Mouse (Mus musculus) thymus, adult 18-20 months (tissue): ENCODE data around the gene H2al1c.
"Not testable (repeated sequence)": the region's sequence is repeated elsewhere in the genome, so short reads cannot be mapped to it uniquely, and the experiment has no call there.

Experiments used
- DNase-seq, 2 experiments: peaks; one replicate each; pipeline ENCODE4 v3.0.0; 2022; ENCODE audit warnings: mixed read lengths in 2 of 2

Gene H2al1c

DNA sequence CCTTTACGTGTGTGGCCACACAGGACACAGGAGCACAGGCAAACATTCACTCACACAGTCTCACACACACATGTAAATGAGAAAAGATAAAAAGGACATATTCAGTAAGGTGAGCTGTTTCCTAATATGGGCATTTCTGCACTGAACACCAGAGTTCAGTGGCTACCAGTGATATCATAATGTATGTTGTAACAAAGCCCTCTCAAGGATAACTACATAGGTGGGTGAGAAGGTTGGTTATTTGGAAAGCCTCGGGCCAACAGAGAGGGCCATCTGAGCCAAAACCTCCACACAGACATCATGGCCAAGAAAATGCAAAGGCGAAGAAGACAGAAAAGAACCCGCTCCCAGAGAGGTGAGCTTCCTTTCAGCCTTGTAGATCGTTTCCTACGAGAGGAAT, at the start of gene H2al1c:
Gene H2al1c (plus strand): TSS at position 301 of the 400 bp plus-strand sequence.
- not testable (repeated sequence) for DNase-seq

DNA sequence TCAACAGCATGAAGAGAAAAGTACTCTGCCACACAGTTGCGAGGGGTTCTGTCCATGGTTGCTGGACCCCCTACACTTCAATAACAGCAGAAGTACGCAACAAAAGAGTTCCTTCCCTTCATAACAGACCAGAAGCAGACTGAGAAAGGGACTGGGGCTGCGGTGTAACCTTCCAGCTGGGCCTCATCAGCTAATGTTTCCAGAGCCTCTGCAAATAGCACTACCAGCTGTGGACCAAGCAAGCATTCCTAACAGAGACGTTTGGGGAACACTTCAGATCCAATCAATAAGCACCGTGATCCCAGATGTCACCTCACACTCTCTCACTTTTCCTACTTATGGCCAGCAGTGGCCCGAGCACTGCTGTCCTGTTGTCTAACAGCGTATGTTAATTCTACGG, 40.5 kb upstream of the H2al1c start:
- DNase-seq = no peak

DNA sequence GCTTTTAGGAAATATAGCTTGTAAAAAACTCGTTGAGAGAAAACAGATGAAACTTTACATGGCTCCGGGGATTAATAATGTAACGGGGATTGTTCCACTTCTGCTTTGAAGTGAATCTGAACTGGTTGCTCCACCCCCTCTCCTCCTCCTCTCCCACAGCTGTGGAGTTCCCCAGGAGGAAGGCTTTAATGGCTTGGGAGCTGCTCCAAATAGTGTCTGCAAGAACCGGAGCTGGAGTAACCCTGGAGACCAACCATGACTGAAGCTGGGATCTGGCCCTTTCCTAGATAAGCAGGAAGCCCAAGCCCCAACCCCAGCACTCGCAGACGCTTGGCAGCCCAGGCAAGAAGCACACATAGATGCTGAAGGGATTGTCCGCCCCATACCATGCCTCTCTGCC, 37.7 kb upstream of the H2al1c start:
- DNase-seq = no peak

DNA sequence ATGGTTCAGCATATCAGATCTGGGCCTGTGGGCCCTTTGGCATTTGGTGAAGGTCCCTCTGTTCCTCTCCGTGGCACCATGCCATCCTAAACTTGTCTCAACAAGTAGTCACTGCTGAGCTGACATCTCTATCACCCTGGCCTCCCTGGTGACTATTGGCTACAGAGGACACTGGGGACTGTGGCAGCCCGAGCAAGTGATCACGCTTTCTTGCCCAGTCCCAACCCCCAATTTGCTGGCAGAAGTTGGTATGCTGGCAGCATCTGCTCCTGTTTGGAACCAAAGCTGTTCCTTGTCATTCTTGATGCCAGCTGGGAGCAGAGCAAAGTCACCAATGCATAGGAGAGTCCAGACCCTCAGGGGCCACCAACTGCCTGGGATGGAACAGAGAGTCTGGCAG, 36.4 kb upstream of the H2al1c start:
- DNase-seq = no peak

DNA sequence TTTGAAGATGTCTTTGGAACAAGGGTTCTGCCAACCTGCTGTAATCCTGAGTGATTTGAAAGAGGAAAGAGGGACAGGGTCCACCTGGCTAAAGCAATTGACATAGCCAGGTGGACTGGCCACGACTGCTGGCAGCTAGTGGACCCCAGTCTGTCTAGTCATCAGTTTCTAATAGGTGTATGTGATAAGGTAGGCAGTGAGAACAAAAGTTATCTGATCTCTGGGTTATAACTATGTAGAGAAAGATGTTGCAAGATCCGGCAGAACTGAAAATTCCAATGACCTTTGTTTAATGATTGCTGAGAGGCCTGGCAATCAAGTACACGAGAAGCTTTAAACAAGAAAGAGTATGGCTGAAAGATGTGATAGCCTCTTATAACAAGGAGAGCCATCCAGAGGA, 32.3 kb upstream of the H2al1c start:
- DNase-seq = no peak

DNA sequence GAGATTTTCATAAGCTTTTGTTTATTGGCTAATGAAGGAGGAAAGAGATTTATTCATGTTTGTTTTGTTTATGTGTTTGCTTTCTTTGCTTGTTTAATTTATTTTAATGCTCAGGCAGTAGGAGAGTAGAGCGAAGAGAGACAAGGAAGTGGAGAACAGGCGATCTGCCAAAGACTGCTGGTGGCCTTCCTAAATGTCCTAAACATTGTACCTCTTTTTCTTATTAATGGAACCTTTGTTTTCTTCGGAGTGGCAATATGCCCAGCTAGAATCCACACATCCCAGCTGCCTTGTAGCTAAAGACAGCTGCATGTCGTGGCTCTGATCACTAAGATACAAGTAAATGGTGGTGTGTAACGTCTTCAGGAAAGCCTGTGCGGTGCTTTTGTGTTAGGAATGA, 28.4 kb upstream of the H2al1c start:
- no peak for DNase-seq

DNA sequence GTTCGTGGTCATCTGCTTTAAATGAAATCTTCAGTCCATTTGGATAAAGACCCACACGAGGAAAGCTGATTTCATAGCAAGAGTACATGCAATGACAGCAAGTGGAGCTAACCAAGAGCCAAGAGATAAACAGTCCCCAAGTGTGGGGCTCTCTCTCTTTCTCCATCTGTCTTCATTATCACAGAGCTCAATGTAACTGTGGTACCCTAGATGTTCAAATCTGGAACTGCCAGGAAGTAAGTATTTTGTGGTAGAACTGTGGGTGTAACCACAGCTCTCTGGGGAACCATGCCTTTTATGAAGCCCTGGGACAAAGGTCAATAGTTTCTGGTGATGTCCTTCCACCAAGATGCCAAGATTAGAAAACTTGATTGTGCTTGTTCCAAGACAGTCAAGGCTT, 24.7 kb upstream of the H2al1c start:
- DNase-seq = no peak

DNA sequence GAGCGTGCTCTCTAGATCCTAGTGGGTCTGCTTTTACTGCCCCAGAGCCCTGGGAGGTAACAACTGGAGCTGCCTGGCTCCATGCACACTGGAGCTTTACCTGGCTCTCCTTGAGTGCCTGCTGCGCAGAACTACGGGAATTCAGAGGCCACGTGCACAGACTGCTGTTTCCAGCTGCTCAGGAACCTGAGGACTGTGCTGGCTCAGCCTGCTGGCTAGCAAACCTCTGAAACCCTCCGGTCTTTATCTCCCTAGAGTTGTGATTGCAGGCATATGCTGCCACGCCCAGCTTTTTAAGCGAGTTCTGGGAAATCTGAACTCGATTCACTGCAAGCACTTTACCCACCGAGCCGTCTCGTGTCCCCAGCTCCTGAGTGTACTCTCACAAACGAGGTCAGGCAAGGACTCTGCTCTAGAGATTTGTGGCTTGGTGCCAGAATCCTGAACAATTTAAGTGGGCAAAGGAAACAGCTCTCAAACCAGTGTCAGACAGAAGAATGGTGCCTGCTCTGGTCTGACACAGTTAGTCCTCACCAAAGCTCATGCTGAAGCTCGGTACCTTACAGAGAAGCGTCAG, 17.1 kb upstream of the H2al1c start:
- no peak for DNase-seq

DNA sequence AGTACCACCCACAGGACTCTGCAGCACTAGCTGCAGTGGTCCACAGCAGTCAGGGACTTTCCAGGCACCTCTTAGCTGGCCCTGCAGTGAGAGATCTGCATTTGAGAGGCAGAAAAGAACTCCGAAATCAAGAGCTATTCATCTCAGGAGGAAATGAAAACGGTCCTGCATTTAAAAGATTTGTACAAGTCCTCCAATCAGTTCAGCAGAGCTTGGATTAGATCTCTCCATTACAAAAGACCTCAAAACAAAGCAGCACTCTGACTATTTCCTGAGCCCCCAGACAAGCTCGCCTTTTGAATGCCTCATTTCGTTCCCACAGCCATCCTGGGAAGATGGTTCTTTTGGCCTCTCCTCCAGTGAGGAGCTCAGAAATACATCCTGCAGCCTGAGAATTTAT, 16.2 kb upstream of the H2al1c start:
- no peak for DNase-seq

DNA sequence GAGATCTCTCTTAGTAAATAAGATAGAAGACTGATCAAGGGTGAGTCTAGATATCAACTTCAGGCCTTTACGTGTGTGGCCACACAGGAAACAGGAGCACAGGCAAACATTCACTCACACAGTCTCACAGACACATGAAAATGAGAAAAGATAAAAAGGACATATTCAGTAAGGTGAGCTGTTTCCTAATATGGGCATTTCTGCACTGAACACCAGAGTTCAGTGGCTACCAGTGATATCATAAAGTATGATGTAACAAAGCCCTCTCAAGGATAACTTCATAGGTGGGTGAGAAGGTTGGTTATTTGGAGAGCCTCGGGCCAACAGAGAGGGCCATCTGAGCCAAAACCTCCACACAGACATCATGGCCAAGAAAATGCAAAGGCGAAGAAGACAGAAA, 6.5 kb upstream of the H2al1c start, which contains the start of gene H2al1a:
Gene H2al1a (plus strand): TSS at position 301 of the 400 bp plus-strand sequence.
- not testable (repeated sequence) for DNase-seq

DNA sequence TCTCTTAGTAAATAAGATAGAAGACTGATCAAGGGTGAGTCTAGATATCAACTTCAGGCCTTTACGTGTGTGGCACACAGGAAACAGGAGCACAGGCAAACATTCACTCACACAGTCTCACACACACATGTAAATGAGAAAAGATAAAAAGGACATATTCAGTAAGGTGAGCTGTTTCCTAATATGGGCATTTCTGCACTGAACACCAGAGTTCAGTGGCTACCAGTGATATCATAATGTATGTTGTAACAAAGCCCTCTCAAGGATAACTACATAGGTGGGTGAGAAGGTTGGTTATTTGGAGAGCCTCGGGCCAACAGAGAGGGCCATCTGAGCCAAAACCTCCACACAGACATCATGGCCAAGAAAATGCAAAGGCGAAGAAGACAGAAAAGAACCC, 3.3 kb upstream of the H2al1c start, which contains the start of gene H2al1b:
Gene H2al1b (plus strand): TSS at position 301 of the 400 bp plus-strand sequence.
- DNase-seq = not testable (repeated sequence)

DNA sequence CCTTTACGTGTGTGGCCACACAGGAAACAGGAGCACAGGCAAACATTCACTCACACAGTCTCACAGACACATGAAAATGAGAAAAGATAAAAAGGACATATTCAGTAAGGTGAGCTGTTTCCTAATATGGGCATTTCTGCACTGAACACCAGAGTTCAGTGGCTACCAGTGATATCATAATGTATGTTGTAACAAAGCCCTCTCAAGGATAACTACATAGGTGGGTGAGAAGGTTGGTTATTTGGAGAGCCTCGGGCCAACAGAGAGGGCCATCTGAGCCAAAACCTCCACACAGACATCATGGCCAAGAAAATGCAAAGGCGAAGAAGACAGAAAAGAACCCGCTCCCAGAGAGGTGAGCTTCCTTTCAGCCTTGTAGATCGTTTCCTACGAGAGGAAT, 3.1 kb downstream of the H2al1c start, which contains the start of gene H2al1d:
Gene H2al1d (plus strand): TSS at position 301 of the 400 bp plus-strand sequence.
- DNase-seq = not testable (repeated sequence)

DNA sequence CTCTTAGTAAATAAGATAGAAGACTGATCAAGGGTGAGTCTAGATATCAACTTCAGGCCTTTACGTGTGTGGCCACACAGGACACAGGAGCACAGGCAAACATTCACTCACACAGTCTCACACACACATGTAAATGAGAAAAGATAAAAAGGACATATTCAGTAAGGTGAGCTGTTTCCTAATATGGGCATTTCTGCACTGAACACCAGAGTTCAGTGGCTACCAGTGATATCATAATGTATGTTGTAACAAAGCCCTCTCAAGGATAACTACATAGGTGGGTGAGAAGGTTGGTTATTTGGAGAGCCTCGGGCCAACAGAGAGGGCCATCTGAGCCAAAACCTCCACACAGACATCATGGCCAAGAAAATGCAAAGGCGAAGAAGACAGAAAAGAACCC, 6.2 kb downstream of the H2al1c start, which contains the start of gene H2al1e:
Gene H2al1e (plus strand): TSS at position 301 of the 400 bp plus-strand sequence.
- not testable (repeated sequence) for DNase-seq

DNA sequence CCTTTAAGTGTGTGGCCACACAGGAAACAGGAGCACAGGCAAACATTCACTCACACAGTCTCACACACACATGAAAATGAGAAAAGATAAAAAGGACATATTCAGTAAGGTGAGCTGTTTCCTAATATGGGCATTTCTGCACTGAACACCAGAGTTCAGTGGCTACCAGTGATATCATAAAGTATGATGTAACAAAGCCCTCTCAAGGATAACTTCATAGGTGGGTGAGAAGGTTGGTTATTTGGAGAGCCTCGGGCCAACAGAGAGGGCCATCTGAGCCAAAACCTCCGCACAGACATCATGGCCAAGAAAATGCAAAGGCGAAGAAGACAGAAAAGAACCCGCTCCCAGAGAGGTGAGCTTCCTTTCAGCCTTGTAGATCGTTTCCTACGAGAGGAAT, 9.4 kb downstream of the H2al1c start, which contains the start of gene H2al1f:
Gene H2al1f (plus strand): TSS at position 301 of the 400 bp plus-strand sequence.
- not testable (repeated sequence) for DNase-seq

DNA sequence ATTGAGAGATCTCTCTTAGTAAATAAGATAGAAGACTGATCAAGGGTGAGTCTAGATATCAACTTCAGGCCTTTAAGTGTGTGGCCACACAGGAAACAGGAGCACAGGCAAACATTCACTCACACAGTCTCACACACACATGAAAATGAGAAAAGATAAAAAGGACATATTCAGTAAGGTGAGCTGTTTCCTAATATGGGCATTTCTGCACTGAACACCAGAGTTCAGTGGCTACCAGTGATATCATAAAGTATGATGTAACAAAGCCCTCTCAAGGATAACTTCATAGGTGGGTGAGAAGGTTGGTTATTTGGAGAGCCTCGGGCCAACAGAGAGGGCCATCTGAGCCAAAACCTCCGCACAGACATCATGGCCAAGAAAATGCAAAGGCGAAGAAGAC, 12.5 kb downstream of the H2al1c start, which contains the start of gene H2al1g:
Gene H2al1g (plus strand): TSS at position 301 of the 400 bp plus-strand sequence.
- not testable (repeated sequence) for DNase-seq

DNA sequence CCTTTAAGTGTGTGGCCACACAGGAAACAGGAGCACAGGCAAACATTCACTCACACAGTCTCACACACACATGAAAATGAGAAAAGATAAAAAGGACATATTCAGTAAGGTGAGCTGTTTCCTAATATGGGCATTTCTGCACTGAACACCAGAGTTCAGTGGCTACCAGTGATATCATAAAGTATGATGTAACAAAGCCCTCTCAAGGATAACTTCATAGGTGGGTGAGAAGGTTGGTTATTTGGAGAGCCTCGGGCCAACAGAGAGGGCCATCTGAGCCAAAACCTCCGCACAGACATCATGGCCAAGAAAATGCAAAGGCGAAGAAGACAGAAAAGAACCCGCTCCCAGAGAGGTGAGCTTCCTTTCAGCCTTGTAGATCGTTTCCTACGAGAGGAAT, 15.7 kb downstream of the H2al1c start, which contains the start of gene H2al1h:
Gene H2al1h (plus strand): TSS at position 301 of the 400 bp plus-strand sequence.
- DNase-seq = not testable (repeated sequence)

DNA sequence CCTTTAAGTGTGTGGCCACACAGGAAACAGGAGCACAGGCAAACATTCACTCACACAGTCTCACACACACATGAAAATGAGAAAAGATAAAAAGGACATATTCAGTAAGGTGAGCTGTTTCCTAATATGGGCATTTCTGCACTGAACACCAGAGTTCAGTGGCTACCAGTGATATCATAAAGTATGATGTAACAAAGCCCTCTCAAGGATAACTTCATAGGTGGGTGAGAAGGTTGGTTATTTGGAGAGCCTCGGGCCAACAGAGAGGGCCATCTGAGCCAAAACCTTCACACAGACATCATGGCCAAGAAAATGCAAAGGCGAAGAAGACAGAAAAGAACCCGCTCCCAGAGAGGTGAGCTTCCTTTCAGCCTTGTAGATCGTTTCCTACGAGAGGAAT, 18.9 kb downstream of the H2al1c start, which contains the start of gene H2al1i:
Gene H2al1i (plus strand): TSS at position 301 of the 400 bp plus-strand sequence.
- not testable (repeated sequence) for DNase-seq

DNA sequence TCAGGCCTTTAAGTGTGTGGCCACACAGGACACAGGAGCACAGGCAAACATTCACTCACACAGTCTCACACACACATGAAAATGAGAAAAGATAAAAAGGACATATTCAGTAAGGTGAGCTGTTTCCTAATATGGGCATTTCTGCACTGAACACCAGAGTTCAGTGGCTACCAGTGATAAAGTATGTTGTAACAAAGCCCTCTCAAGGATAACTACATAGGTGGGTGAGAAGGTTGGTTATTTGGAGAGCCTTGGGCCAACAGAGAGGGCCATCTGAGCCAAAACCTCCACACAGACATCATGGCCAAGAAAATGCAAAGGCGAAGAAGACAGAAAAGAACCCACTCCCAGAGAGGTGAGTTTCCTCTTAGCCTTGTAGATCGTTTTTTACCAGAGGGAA, 22.1 kb downstream of the H2al1c start, which contains the start of gene H2al1j:
Gene H2al1j (plus strand): TSS at position 301 of the 400 bp plus-strand sequence.
- DNase-seq = not testable (repeated sequence)

DNA sequence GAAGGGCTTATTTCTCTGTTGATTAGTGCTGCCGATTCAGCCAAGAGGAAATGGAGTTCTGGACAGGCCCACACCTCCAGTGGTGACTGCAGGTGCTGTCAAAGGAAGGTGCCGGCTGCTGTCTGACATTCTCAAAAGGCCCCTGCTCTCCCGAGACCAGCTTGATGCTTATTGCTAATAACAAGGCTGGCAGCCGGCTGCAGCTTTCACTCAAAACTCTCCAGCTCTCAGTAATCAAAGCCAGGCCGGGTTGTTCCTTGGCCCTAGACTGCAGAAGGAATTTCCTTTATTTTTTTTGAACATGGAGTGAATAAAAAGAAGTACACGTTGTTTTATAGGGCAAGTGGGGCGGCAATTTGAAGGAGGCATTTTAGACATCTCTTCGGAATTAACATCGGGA, 40.3 kb downstream of the H2al1c start:
- no peak for DNase-seq

DNA sequence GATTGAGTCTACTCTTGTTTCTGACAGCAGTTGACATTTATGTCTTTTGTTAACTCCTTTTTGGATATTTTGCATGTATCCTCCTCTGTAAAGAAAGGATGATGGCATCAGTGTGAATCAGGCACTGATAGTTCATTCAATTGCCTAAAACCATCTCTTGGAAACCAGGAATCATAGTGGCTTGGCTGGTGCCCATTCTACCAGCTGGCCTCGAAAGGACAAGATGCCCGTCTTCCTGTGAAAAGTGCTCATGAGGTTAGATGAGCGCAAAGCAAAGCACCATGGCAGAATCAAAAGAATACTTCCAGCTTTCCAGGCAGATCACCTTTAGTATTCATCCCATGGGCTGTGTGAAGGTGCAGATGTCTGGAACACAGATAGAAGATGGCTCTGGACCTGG, 41.3 kb downstream of the H2al1c start:
- DNase-seq = no peak
